Mouse (Mus musculus) kidney, adult 2 months (tissue): ENCODE measurements around the gene Gm8005. TPM values are rescaled to one million over a fixed set of nuclear protein-coding genes. Genes with fewer than 3 reads are reported as not detected.
"Not testable (repeated sequence)": the region's sequence is repeated elsewhere in the genome, so short reads cannot be mapped to it uniquely, and the experiment has no call there.

ENCODE experiments used
- DNase-seq: peaks from one replicate; pipeline ENCODE4 v3.0.0; 2021
- H3K27ac ChIP-seq: fragments of 200-500 bp; 2 replicates; pipeline ENCODE4 v1.5.1; 2012; ENCODE audit warnings: low read depth, low read length, control low read depth, inconsistent platforms; ENCODE audit not compliant: insufficient read depth
- H3K27me3 ChIP-seq: fragments of 200-500 bp; replicated peaks from 2 replicates; pipeline ENCODE4 v1.6.1; 2012; ENCODE audit warnings: mild to moderate bottlenecking, moderate library complexity, low read length, inconsistent platforms; ENCODE audit not compliant: control insufficient read depth, insufficient read depth
- H3K36me3 ChIP-seq: fragments of 200-500 bp; 2 replicates; pipeline ENCODE4 v1.6.1; 2012; ENCODE audit warnings: mild to moderate bottlenecking, moderate library complexity, low read length, inconsistent platforms; ENCODE audit not compliant: control insufficient read depth, insufficient read depth
- H3K4me1 ChIP-seq: fragments of 200-500 bp; 2 replicates; pipeline ENCODE4 v1.6.1; 2011; ENCODE audit warnings: low read length; ENCODE audit not compliant: control insufficient read depth, insufficient read depth
- H3K4me3 ChIP-seq: fragments of 200-500 bp; 2 replicates; pipeline ENCODE4 v1.5.1; 2011; ENCODE audit warnings: mild to moderate bottlenecking, low read depth, low read length, control low read depth; ENCODE audit not compliant: insufficient read depth
- WGBS: fragments of 180-500 bp; shearing (Covaris S2); methylation state at CpG from one replicate; pipeline ENCODE4 v1.1.7; 2018; 5-methylcytosine and 5-hydroxymethylcytosine counted together
- polyA plus RNA-seq: library from polyadenylated mRNA; depleted of rRNA; stranded (reverse); fragments of >200 nt; gene quantifications from 2 replicates; pipeline ENCODE4 v1.2.3, GENCODE M21; 2012; rRNA removed

Gm8005 gene
- polyA plus RNA-seq = not detected in 2 replicates

DNA sequence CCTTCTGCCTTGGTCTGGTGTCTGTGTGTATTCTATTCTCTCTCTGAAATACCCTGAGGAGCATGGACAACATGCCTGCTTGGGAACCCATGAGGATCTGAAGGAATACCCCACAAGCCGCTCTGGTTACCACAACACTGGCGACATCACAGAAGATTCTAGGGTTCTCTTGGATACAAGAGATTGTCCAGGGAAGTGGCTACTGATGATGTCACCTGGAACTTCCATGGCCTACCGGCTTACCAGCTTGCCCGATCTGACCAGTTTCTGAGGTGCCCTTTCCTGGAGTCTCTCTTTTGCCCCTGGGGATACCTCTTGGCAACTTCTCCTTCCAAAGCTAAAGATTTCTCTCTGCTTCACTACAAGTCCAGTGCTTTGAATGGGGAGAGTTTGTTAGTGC lies at the start of gene Gm8005:
TSS of gene Gm8005 (minus strand) at position 101 of the 400 bp plus-strand sequence.
- not testable (repeated sequence) for H3K4me1 ChIP-seq, DNase-seq, H3K27ac ChIP-seq, H3K36me3 ChIP-seq, H3K27me3 ChIP-seq, H3K4me3 ChIP-seq
- WGBS = 100% methylated on average over 2 of the region's 4 CpGs

DNA sequence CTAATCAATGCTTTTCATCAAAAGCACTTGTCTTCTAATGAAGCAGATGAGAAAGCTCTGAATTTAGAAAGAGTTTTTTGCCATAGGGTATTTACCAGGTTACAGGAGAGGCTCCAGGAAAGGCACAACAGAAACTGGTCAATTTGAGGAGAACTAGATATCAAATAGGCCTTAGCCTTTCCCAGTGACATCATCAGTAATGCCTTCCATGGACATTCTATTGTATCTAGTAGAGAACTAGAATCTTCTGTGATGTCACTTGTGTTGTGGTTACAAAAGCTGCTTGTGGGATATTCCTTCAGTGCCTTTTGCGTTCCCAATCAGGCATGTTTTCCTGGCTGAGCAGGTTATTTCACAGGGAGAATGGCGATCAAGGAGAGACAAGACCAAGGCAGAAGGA lies 24.1 kb upstream of the Gm8005 start, which contains the start of gene Gm8011:
TSS of gene Gm8011 (plus strand) at position 301 of the 400 bp plus-strand sequence.
- not testable (repeated sequence) for H3K27me3 ChIP-seq, H3K36me3 ChIP-seq, H3K4me3 ChIP-seq, H3K27ac ChIP-seq, DNase-seq, H3K4me1 ChIP-seq
- WGBS = 49% methylated on average over 2 of the region's 2 CpGs

Other genes with a start within 250 kb of the Gm8005 start
- not detected in 2 replicates for gene Gm3573, start 248.9 kb downstream of the Gm8005 start, polyA plus RNA-seq
- not detected in 2 replicates for gene Gm17026, start 179.6 kb downstream of the Gm8005 start, polyA plus RNA-seq
- gene Gm9611, start 142.3 kb downstream of the Gm8005 start, polyA plus RNA-seq = not detected in 2 replicates
- gene Gm7995, start 129.5 kb downstream of the Gm8005 start, polyA plus RNA-seq = not detected in 2 replicates
- gene Gm8011, start 24.2 kb upstream of the Gm8005 start, polyA plus RNA-seq = not detected in 2 replicates
- gene Gm8020, start 62.7 kb upstream of the Gm8005 start, polyA plus RNA-seq = not detected in 2 replicates
- gene Gm8024, start 84.6 kb upstream of the Gm8005 start, polyA plus RNA-seq = 0.19 and 0.22 TPM in 2 replicates
- gene Gm17124, start 160.2 kb upstream of the Gm8005 start, polyA plus RNA-seq = not detected in 2 replicates
- gene Gm3633, start 202.2 kb upstream of the Gm8005 start, polyA plus RNA-seq = not detected in 2 replicates
- not detected in 2 replicates for gene Gm10378, start 216.3 kb upstream of the Gm8005 start, polyA plus RNA-seq